In the genomic region with DNA sequence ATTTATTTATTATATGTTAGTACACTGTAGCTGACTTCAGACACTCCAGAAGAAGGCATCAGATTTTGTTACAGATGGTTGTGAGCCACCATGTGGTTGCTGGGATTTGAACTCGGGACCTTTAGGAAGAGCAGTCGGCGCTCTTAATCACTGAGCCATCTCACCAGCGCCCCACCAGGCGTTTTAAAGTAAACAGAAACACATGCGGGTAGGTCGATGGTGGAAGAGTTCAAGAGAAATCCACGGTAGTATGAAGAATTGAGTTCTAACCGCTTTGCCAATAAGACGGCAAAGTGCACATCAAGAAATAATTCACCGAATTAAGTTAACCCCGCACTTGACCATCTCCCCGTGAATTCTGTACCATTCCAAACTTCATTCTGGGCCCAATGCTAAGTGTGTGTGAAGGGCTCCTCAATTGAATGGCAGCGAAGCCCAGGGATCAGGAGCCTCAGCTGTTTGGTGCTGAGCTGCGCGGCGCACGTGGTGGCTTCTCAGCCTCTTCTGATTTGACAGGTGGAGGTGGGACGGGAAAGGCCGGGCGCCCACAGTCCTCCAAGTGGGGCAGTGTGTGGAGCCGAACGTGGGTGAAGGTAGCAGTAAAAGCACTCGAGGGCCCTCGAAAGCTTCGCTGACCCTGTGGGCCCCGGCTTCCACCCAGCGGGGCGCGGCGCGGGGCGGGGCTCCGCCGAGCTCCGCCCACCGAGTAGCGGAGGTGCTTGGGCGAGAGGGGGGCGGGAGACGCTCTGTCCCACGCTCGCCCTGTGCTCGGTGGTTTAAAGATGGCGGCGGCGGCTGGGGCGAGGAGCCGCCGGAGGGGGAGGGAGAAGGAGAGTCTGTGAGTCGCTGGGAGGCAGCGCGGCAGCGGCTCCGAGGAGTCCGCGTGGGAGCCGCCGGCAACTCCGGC, we compare ENCODE assay signal across 8 mouse cellular contexts. TPM values are rescaled to one million over a fixed set of nuclear protein-coding genes. Genes with fewer than 3 reads are reported as not detected.
A peak's percentile ranks its signal among the peaks of the same experiment; 100 is the strongest.
DNase-seq lines count a peak whose midpoint lies in the region; ATAC-seq and TF ChIP-seq lines count a peak whose summit lies in the region.

Gene Abl2 (plus strand): TSS at position 763 of the 907 bp plus-strand sequence.

- peak within 1 kb of the TSS; percentile 97 for H3K27ac ChIP-seq in gastrocnemius, adult 2 months
- peak within 1 kb of the TSS; percentile 99 for H3K27ac ChIP-seq in hindbrain, postnatal 0 days

- H3K4me1 ChIP-seq in hindbrain, postnatal 0 days (ENCODE audit: insufficient read depth, low read length) = peaks cover 7% of the 10 kb centered on the region; the same call in 1 of the 2 replicates
- peaks cover 40% of the 10 kb centered on the region for H3K4me1 ChIP-seq in megakaryocyte, embryonic 14.5 days

- TF ChIP-seq CTCF in gastrocnemius, adult 2 months (IDR thresholded peaks at IDR 0.05) = no peak
- no peak; the same call in 1 of the 2 replicates for TF ChIP-seq CTCF in hindbrain, postnatal 0 days (IDR thresholded peaks at IDR 0.05; ENCODE audit: low read depth)

- H3K9me3 ChIP-seq in hindbrain, postnatal 0 days (ENCODE audit: low read length) = no peaks in the 10 kb centered on the region
- H3K9me3 ChIP-seq in megakaryocyte, embryonic 14.5 days = no peaks in the 10 kb centered on the region

- intact Hi-C loops in gastrocnemius, adult 2 months (cut with DNase I) = loop anchor here (2.0 to 5.0 kb wide), 2 partner anchors 55 to 159 kb away; partner anchors contain the start of gene Fam20b

- peak within 1 kb of the TSS; percentile 99 for H3K9ac ChIP-seq in hindbrain, postnatal 0 days (replicated peaks; ENCODE audit: low read length)

- ATAC-seq in hindbrain, postnatal 0 days = peak; percentile 97

- no peaks in the 10 kb centered on the region for H3K27me3 ChIP-seq in hindbrain, postnatal 0 days (ENCODE audit: insufficient read depth, low read length)
- no peaks in the 10 kb centered on the region for H3K27me3 ChIP-seq in megakaryocyte, embryonic 14.5 days (replicated peaks)

- no peaks in the 10 kb centered on the region for H3K36me3 ChIP-seq in hindbrain, postnatal 0 days (ENCODE audit: insufficient read depth, low read length)
- peaks cover 3% of the 10 kb centered on the region for H3K36me3 ChIP-seq in megakaryocyte, embryonic 14.5 days (replicated peaks; ENCODE audit: low read length)

- H3K4me2 ChIP-seq in hindbrain, postnatal 0 days (ENCODE audit: low read depth, low read length) = peak within 1 kb of the TSS; percentile 70

- peak within 1 kb of the TSS; percentile 99 for H3K4me3 ChIP-seq in gastrocnemius, adult 2 months
- peak within 1 kb of the TSS; percentile 97 for H3K4me3 ChIP-seq in hindbrain, postnatal 0 days (ENCODE audit: low read length)
- H3K4me3 ChIP-seq in megakaryocyte, embryonic 14.5 days (replicated peaks) = peak within 1 kb of the TSS; percentile 96

- DNase-seq in WW6 (ENCODE audit: low read depth, low spot score) = peak; percentile 62
- peak; percentile 63 to 91 for DNase-seq in cerebellum, postnatal 4 days (ENCODE audit: low spot score in 2 of 2)
- DNase-seq in gastrocnemius, adult 2 months = peak; percentile 92
- DNase-seq in hindbrain, postnatal 0 days (ENCODE audit: low spot score) = peak; percentile 94
- peak; percentile 75 to 87 for DNase-seq in left cerebral cortex, adult 8-10 months (ENCODE audit: low spot score in 2 of 2)
- peak; percentile 93 to 94 for DNase-seq in right cerebral cortex, postnatal 10 days (ENCODE audit: low spot score in 2 of 2)
- peak; percentile 79 for DNase-seq in urinary bladder, postnatal 25 days (ENCODE audit: low spot score)

- 10% methylated on average over 45 of the region's 60 CpGs for WGBS in hindbrain, postnatal 0 days

RNA-seq across cellular contexts. Expression of gene Abl2, which starts in this region (rescaled TPM):
- 10 to 100 TPM; 21.2 to 26.1 TPM for total RNA-seq in gastrocnemius, adult 2 months (2021)
- total RNA-seq in hindbrain, postnatal 0 days (2014; rRNA removed) = 27.1 and 32.9 TPM in 2 replicates
- 4.4 and 4.5 TPM in 2 replicates for polyA plus RNA-seq in hindbrain, postnatal 0 days (2015; fragmentation: Nextera tagmentation; extraction: Ambion mirVana)
- 10 to 100 TPM; 58.0 to 62.1 (median 60.6) TPM for total RNA-seq in left cerebral cortex, adult 8-10 months (2022)
- polyA plus RNA-seq in megakaryocyte, embryonic 14.5 days (2012; ENCODE audit: insufficient read depth, low replicate concordance) = 5.0 and 5.8 TPM in 2 replicates

Comparison
In these comparisons a context has a peak if more than half of its experiments do, and no peak if none do; other contexts are left out.
1. Peak in every context shown above with its lines: DNase-seq, ATAC-seq, H3K4me3 ChIP-seq and H3K27ac ChIP-seq.